30 mouse cellular contexts compared by ENCODE assay signal in the genomic region with DNA sequence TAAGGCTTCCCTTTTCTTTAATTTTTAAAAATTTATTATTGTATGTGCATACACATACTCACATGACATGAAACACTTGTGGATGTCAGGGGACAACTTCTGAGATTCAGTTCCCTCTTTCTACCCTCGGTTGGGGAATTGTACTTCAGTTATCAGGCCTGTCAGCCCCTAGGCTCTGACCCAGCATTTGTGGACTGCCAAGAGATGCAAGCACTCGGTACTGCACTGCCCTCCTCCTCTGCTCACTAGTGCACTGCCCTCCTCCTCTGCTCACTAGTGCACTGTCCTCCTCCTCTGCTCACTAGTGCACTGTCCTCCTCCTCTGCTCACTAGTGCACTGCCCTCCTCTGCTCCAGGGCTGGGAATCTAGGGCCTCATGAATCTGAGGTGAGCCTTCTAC. TPM values are rescaled to one million over a fixed set of nuclear protein-coding genes. Genes with fewer than 3 reads are reported as not detected.
A peak's percentile ranks its signal among the peaks of the same experiment; 100 is the strongest.
DNase-seq lines count a peak whose midpoint lies in the region; ATAC-seq and TF ChIP-seq lines count a peak whose summit lies in the region.
"Had no signal": no experiment of that assay in that cellular context is flagged by ENCODE, and none has a peak within 500 bp of the region (broad histone marks: within the 10 kb centered on the region; RNA-seq: fewer than 3 reads in every experiment).

No protein-coding gene starts in this region.

- DNase-seq in gastrocnemius, adult 2 months, result no peak
- DNase-seq in gastrocnemius, postnatal 25 days, result no peak
- DNase-seq in layer of hippocampus, adult 2 months (ENCODE audit: low spot score in 2 of 2), result no peak
- no peak for DNase-seq in layer of hippocampus, postnatal 14 days (ENCODE audit: low spot score in 2 of 2)
- DNase-seq in splenic B cell, adult 2 months (ENCODE audit: low read depth, low spot score), result peak; percentile 83
- DNase-seq in hindbrain, embryonic 14.5 days (ENCODE audit: low spot score), result no peak
- DNase-seq: adrenal gland, postnatal 36 days; cerebellum, adult 11 months; cerebellum, adult 9-11 months; heart, adult 11 months; kidney, adult 2 months; left cerebral cortex, postnatal 4 days; lung, embryonic 14.5 days; lung, postnatal 36 days; retina, postnatal 1 day; right cerebral cortex, postnatal 25 days; spleen, adult 18-20 months; thymus, adult 2 months; thymus, postnatal 4 days had no signal

- peaks cover 55% of the 10 kb centered on the region for H3K4me1 ChIP-seq in bone marrow macrophage, adult 2 months (ENCODE audit: control insufficient read depth, insufficient read depth, low read length)
- no peaks in the 10 kb centered on the region for H3K4me1 ChIP-seq in hindbrain, embryonic 14.5 days (replicated peaks; ENCODE audit: control insufficient read depth, insufficient read depth, low read length)
- H3K4me1 ChIP-seq: embryonic facial prominence, embryonic 10.5 days had no signal

- peaks cover 13% of the 10 kb centered on the region for H3K36me3 ChIP-seq in splenic B cell, adult 2 months (ENCODE audit: control insufficient read depth, insufficient read depth, low read length, poor library complexity, severe bottlenecking)
- peaks cover 31% of the 10 kb centered on the region for H3K36me3 ChIP-seq in hindbrain, embryonic 14.5 days (replicated peaks; ENCODE audit: control insufficient read depth, insufficient read depth)

- TF ChIP-seq CTCF in gastrocnemius, adult 2 months (IDR thresholded peaks at IDR 0.05), result no peak
- no peak for TF ChIP-seq CTCF in layer of hippocampus, adult 2 months (conservative IDR thresholded peaks at IDR 0.05)
- no peak for TF ChIP-seq CTCF in bone marrow macrophage, adult 2 months (IDR thresholded peaks at IDR 0.05; ENCODE audit: low read depth, low read length)

- no peak overlapping the region for H3K4me2 ChIP-seq in hindbrain, embryonic 14.5 days (replicated peaks)
- H3K4me2 ChIP-seq: hindbrain, embryonic 13.5 days; limb, embryonic 15.5 days; lung, embryonic 14.5 days had no signal

- no peaks in the 10 kb centered on the region for H3K9me3 ChIP-seq in hindbrain, embryonic 14.5 days (ENCODE audit: control insufficient read depth, low read length)
- H3K9me3 ChIP-seq: embryonic facial prominence, embryonic 10.5 days; forebrain, embryonic 10.5 days; G1E; hindbrain, embryonic 13.5 days; limb, embryonic 15.5 days; midbrain, embryonic 10.5 days had no signal

- no peak overlapping the region for H3K4me3 ChIP-seq in gastrocnemius, adult 2 months
- H3K4me3 ChIP-seq in layer of hippocampus, adult 2 months, result no peak overlapping the region
- no peak overlapping the region for H3K4me3 ChIP-seq in bone marrow macrophage, adult 2 months (ENCODE audit: insufficient read depth, low read length)
- no peak overlapping the region for H3K4me3 ChIP-seq in hindbrain, embryonic 14.5 days (replicated peaks; ENCODE audit: low read length)
- H3K4me3 ChIP-seq: embryonic facial prominence, embryonic 10.5 days; forebrain, embryonic 10.5 days; hindbrain, embryonic 13.5 days; limb, embryonic 15.5 days; midbrain, embryonic 10.5 days had no signal

- intact Hi-C loops in gastrocnemius, adult 2 months (cut with DNase I), result no loop called here

- H3K27ac ChIP-seq in gastrocnemius, adult 2 months, result peak overlapping the region; percentile 75; the same call in 1 of the 2 replicates
- H3K27ac ChIP-seq in layer of hippocampus, adult 2 months, result peak overlapping the region; percentile 69; the same call in 1 of the 2 replicates
- peak overlapping the region; percentile 99 for H3K27ac ChIP-seq in bone marrow macrophage, adult 2 months (ENCODE audit: insufficient read depth, low read depth, low read length)
- no peak overlapping the region for H3K27ac ChIP-seq in hindbrain, embryonic 14.5 days
- H3K27ac ChIP-seq: embryonic facial prominence, embryonic 10.5 days; forebrain, embryonic 10.5 days; hindbrain, embryonic 13.5 days; kidney, postnatal 0 days; limb, embryonic 15.5 days; liver, embryonic 14.5 days; midbrain, embryonic 10.5 days had no signal

- no peak overlapping the region for H3K9ac ChIP-seq in hindbrain, embryonic 14.5 days
- H3K9ac ChIP-seq: hindbrain, embryonic 13.5 days; limb, embryonic 15.5 days; liver, embryonic 14.5 days; lung, embryonic 14.5 days had no signal

- no peak for ATAC-seq in hindbrain, embryonic 14.5 days (ENCODE audit: low FRiP score)
- ATAC-seq: inflammation-experienced regulatory T-cells, adult 6 months; Patski had no signal

- H3K27me3 ChIP-seq in splenic B cell, adult 2 months (ENCODE audit: control insufficient read depth, insufficient read depth, low read length, poor library complexity, severe bottlenecking), result no peaks in the 10 kb centered on the region
- H3K27me3 ChIP-seq in hindbrain, embryonic 14.5 days (ENCODE audit: control insufficient read depth, insufficient read depth, low read length), result no peaks in the 10 kb centered on the region
- H3K27me3 ChIP-seq: hindbrain, embryonic 13.5 days; limb, embryonic 15.5 days; Patski had no signal

- WGBS in hindbrain, embryonic 14.5 days, result 77% methylated on average over 2 of the region's 2 CpGs

- no peak for TF ChIP-seq POLR2A in bone marrow macrophage, adult 2 months (IDR thresholded peaks at IDR 0.05; ENCODE audit: borderline replicate concordance, low read depth, low read length)

RNA-seq across cellular contexts. Expression of gene Slc25a19, which starts 26.0 kb away (rescaled TPM):
- total RNA-seq in gastrocnemius, adult 2 months (2021), result 10 to 100 TPM; 43.1 to 51.5 TPM
- 10 to 100 TPM; 44.7 to 58.7 TPM for total RNA-seq in gastrocnemius, postnatal 25 days (2021)
- 10 to 100 TPM; 60.4 to 66.6 TPM for total RNA-seq in layer of hippocampus, adult 2 months (2021)
- total RNA-seq in layer of hippocampus, postnatal 14 days (2021), result 10 to 100 TPM; 54.0 to 57.1 TPM
- 27.0 and 37.0 TPM in 2 replicates for polyA plus RNA-seq in bone marrow macrophage, adult 2 months (2012; ENCODE audit: insufficient read depth, insufficient read length, missing spikeins)
- 37.8 and 42.3 TPM in 2 replicates for polyA plus RNA-seq in hindbrain, embryonic 14.5 days (2014; fragmentation: Nextera tagmentation; extraction: Ambion mirVana)

RNA-seq across cellular contexts. Expression of gene Mif4gd, which starts 41.4 kb away (rescaled TPM):
- 10 to 100 TPM; 46.0 to 55.0 TPM for total RNA-seq in gastrocnemius, adult 2 months (2021)
- total RNA-seq in gastrocnemius, postnatal 25 days (2021), result 10 to 100 TPM; 35.1 to 54.4 TPM
- total RNA-seq in layer of hippocampus, adult 2 months (2021), result 10 to 100 TPM; 19.5 to 22.5 TPM
- 10 to 100 TPM; 22.5 to 23.5 TPM for total RNA-seq in layer of hippocampus, postnatal 14 days (2021)
- 90.6 and 96.3 TPM in 2 replicates for polyA plus RNA-seq in bone marrow macrophage, adult 2 months (2012; ENCODE audit: insufficient read depth, insufficient read length, missing spikeins)
- 11.3 and 13.5 TPM in 2 replicates for polyA plus RNA-seq in hindbrain, embryonic 14.5 days (2014; fragmentation: Nextera tagmentation; extraction: Ambion mirVana)

RNA-seq across cellular contexts. Expression of gene Gga3, which starts 50.3 kb away (rescaled TPM):
- 10 to 100 TPM; 18.8 to 20.7 TPM for total RNA-seq in gastrocnemius, adult 2 months (2021)
- total RNA-seq in gastrocnemius, postnatal 25 days (2021), result 10 to 100 TPM; 10.8 to 12.5 TPM
- 10 to 100 TPM; 67.9 to 91.9 TPM for total RNA-seq in layer of hippocampus, adult 2 months (2021)
- 10 to 100 TPM; 57.0 to 69.8 TPM for total RNA-seq in layer of hippocampus, postnatal 14 days (2021)
- 60.1 and 81.9 TPM in 2 replicates for polyA plus RNA-seq in bone marrow macrophage, adult 2 months (2012; ENCODE audit: insufficient read depth, insufficient read length, missing spikeins)
- polyA plus RNA-seq in hindbrain, embryonic 14.5 days (2014; fragmentation: Nextera tagmentation; extraction: Ambion mirVana), result 34.1 and 39.4 TPM in 2 replicates

RNA-seq across cellular contexts. Expression of gene Mrps7, which starts 50.4 kb away (rescaled TPM):
- total RNA-seq in gastrocnemius, adult 2 months (2021), result 10 to 100 TPM; 66.8 to 88.5 TPM
- 10 to 100 TPM; 62.2 to 67.5 TPM for total RNA-seq in gastrocnemius, postnatal 25 days (2021)
- total RNA-seq in layer of hippocampus, adult 2 months (2021), result 10 to 100 TPM; 50.4 to 50.8 TPM
- 10 to 100 TPM; 53.1 to 56.4 TPM for total RNA-seq in layer of hippocampus, postnatal 14 days (2021)
- polyA plus RNA-seq in bone marrow macrophage, adult 2 months (2012; ENCODE audit: insufficient read depth, insufficient read length, missing spikeins), result 33.1 and 36.9 TPM in 2 replicates
- polyA plus RNA-seq in hindbrain, embryonic 14.5 days (2014; fragmentation: Nextera tagmentation; extraction: Ambion mirVana), result 72.5 and 74.1 TPM in 2 replicates

RNA-seq across cellular contexts. Expression of gene Grb2, which starts 54.3 kb away (rescaled TPM):
- total RNA-seq in gastrocnemius, adult 2 months (2021), result 10 to 100 TPM; 60.3 to 74.7 TPM
- 10 to 100 TPM; 56.5 to 58.2 TPM for total RNA-seq in gastrocnemius, postnatal 25 days (2021)
- 100 to 1,000 TPM; 182 to 198 TPM for total RNA-seq in layer of hippocampus, adult 2 months (2021)
- total RNA-seq in layer of hippocampus, postnatal 14 days (2021), result 100 to 1,000 TPM; 178 to 182 TPM
- 251 and 274 TPM in 2 replicates for polyA plus RNA-seq in bone marrow macrophage, adult 2 months (2012; ENCODE audit: insufficient read depth, insufficient read length, missing spikeins)
- 121 and 139 TPM in 2 replicates for polyA plus RNA-seq in hindbrain, embryonic 14.5 days (2014; fragmentation: Nextera tagmentation; extraction: Ambion mirVana)
